Mouse (Mus musculus): Measurements from ENCODE around the gene Rhbdl1. TPM values are rescaled to one million over a fixed set of nuclear protein-coding genes. Genes with fewer than 3 reads are reported as not detected.
A peak's percentile ranks its signal among the peaks of the same experiment; 100 is the strongest.

The Rhbdl1 gene
- total and polyA plus RNA-seq, 2 experiments = 0.74 to 5.5 TPM

DNA sequence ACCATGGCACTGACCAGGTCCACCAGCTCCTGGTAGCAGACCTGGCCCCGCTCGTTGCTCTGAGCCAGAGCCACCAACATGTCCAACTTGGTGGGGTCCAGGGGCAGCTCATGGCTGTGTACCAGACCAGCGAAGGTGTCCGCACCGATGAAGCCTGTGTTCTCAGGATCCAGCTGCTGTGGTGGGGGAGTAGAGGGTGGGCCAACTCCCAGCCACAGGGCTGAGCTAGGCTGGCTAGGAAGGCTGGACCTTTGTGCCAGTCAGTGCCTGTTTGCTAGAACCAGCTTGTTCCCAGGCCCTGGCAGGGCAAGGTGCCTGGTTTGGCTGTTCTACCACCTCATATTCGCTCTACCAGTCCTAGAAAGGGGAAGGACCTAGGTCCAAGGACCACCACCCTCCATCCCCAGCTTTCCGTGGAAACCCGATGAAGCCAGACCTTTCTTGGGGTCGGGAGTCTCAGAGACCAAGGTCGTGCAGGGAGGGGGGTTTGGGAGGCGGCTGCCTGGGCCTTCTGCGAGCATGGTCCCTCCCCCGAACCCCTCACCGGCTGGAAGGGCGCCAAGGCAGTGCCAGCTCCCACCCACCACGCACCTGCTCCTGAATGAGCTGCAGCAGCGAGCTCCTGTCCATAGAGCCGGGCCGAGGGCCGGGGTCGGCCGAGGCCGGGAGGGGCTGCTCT lies 559 bp downstream of the Rhbdl1 start:
- peak; percentile 70 for DNase-seq (ENCODE audit: extremely low read depth, low read depth, low spot score)
- Histone ChIP-seq H3K4me1 (ENCODE audit: control insufficient read depth, insufficient read depth, low read length) (peaks cover 55% of the 10 kb centered on the region), H3K4me3 (ENCODE audit: insufficient read depth, low read depth, low read length) (peak overlapping the region; percentile 40; the same call in 1 of the 2 replicates), H3K9ac (ENCODE audit: low read depth, low read length) (peak overlapping the region; percentile 61), H3K27me3 (ENCODE audit: control insufficient read depth, insufficient read depth, low read length) (no peaks in the 10 kb centered on the region), H3K27ac (replicated peaks; ENCODE audit: insufficient read depth, low read depth, low read length) (peak overlapping the region; percentile 33), H3K79me2 (ENCODE audit: control insufficient read depth, insufficient read depth, low read length) (peaks cover 16% of the 10 kb centered on the region), H3K36me3 (ENCODE audit: control insufficient read depth, insufficient read depth, low read length) (no peaks in the 10 kb centered on the region)
- WGBS = 21% methylated on average over 23 of the region's 23 CpGs
- TF ChIP-seq POLR2A (IDR thresholded peaks at IDR 0.05; ENCODE audit: extremely low read depth, insufficient read depth, low read length) (no peak), CTCF (IDR thresholded peaks at IDR 0.05; ENCODE audit: low read depth, low read length) (no peak)

DNA sequence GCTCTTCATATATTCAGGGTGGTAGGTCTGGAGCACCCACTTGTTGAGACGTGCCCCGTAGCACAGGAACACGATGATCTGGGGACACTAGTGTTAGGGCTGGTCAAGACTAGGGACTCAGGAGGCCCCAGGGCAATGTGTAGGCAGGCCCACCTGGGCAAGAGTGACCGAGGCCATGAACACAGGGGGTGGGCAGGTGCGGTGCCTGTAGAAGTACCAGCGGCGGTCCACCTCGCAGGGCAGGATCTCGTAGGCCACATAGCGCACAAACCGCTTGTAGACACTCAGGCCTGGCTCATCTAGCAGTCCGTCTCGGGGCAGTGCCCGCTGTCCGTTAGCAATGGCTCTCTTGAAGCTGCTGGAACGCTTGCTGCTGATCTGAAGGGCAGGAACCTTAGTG lies 1.3 kb downstream of the Rhbdl1 start:
- Histone ChIP-seq H3K9ac (ENCODE audit: low read depth, low read length) (peak overlapping the region; percentile 61), H3K4me1 (ENCODE audit: control insufficient read depth, insufficient read depth, low read length) (peaks cover 61% of the 10 kb centered on the region), H3K4me3 (ENCODE audit: insufficient read depth, low read depth, low read length) (peak overlapping the region; percentile 7; the same call in 1 of the 2 replicates), H3K36me3 (ENCODE audit: control insufficient read depth, insufficient read depth, low read length) (no peaks in the 10 kb centered on the region), H3K27me3 (ENCODE audit: control insufficient read depth, insufficient read depth, low read length) (no peaks in the 10 kb centered on the region), H3K79me2 (ENCODE audit: control insufficient read depth, insufficient read depth, low read length) (peaks cover 22% of the 10 kb centered on the region), H3K27ac (replicated peaks; ENCODE audit: insufficient read depth, low read depth, low read length) (peak overlapping the region; percentile 33)
- DNase-seq (ENCODE audit: extremely low read depth, low read depth, low spot score) = no peak
- TF ChIP-seq CTCF (IDR thresholded peaks at IDR 0.05; ENCODE audit: low read depth, low read length) = no peak
- TF ChIP-seq POLR2A (IDR thresholded peaks at IDR 0.05; ENCODE audit: extremely low read depth, insufficient read depth, low read length) = no peak
- WGBS = 78% methylated on average over 16 of the region's 16 CpGs

DNA sequence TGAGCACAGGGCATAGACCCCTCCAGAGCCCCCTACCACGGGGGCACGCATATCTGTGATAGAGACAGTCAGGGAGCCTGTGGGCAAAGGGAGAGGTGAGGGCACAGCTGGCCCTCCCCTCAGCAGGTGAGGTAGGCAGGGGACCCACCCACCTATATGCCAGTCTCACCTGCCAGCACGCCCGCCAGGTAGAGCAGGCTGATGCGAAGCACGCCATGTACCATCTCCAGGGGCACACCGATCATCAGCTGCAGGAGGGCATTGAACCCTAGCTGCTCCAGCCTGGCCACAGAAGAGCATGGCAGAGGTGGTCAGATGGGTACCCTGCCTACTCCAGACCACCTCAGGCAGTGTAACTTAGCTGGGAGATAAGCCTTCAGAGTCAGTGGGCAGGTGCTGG lies 1.8 kb downstream of the Rhbdl1 start:
- 78% methylated on average over 7 of the region's 7 CpGs for WGBS
- no peak overlapping the region for H3K27ac ChIP-seq (replicated peaks; ENCODE audit: insufficient read depth, low read depth, low read length)
- 0 out of 2 replicates have a peak, but pooled peaks have one; percentile 12 for TF ChIP-seq POLR2A (IDR thresholded peaks at IDR 0.05; ENCODE audit: extremely low read depth, insufficient read depth, low read length)
- TF ChIP-seq CTCF (IDR thresholded peaks at IDR 0.05; ENCODE audit: low read depth, low read length) = no peak
- DNase-seq (ENCODE audit: extremely low read depth, low read depth, low spot score) = no peak
- H3K4me1 ChIP-seq (ENCODE audit: control insufficient read depth, insufficient read depth, low read length) = peaks cover 65% of the 10 kb centered on the region
- 0 out of 2 replicates have a peak, but pooled peaks cover 2% of the 10 kb centered on the region for H3K36me3 ChIP-seq (ENCODE audit: control insufficient read depth, insufficient read depth, low read length)
- peaks cover 26% of the 10 kb centered on the region for H3K79me2 ChIP-seq (ENCODE audit: control insufficient read depth, insufficient read depth, low read length)
- H3K27me3 ChIP-seq (ENCODE audit: control insufficient read depth, insufficient read depth, low read length) = no peaks in the 10 kb centered on the region
- H3K4me3 ChIP-seq (ENCODE audit: insufficient read depth, low read depth, low read length) = peak overlapping the region; percentile 5; the same call in 1 of the 2 replicates
- peak overlapping the region; percentile 64; the same call in 1 of the 2 replicates for H3K9ac ChIP-seq (ENCODE audit: low read depth, low read length)

DNA sequence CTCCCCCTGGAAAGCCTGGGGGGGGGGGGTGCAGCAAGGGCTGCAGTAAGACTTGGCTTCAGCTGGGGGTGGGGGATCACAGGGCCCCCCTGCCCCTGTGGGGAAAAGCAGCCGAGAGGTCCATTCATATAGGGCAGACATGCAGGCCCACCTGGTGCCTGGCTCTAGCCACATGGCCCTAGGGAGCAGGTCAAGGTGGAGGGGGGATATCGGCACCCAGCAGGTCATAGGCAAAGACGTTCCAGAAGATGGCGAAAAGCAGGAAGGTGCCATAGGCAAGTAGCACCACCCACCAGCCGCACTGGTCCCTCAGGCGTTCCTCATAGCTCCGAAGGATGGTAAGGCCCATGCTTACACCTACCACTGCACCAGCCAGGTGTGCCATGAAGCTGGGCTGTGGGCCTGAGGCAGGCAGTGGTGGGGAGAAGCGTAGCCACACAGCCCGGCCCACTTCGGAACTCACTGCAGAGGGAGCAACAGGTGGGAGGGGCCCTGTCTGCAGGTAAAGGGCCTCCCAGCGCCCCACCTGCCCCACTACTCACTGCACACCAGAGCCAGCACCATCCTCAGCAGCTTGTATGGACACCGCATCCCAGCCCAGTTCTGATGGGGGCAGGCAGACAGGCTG lies 2.4 kb downstream of the Rhbdl1 start:
- peak overlapping the region; percentile 64 for H3K9ac ChIP-seq (ENCODE audit: low read depth, low read length)
- WGBS = 52% methylated on average over 12 of the region's 12 CpGs

GRCm38 (mm10) chr17:25833961-25834594 lies 3.0 kb downstream of the Rhbdl1 start:
- Histone ChIP-seq H3K27me3 (ENCODE audit: control insufficient read depth, insufficient read depth, low read length) (no peaks in the 10 kb centered on the region), H3K79me2 (ENCODE audit: control insufficient read depth, insufficient read depth, low read length) (peaks cover 26% of the 10 kb centered on the region), H3K9ac (ENCODE audit: low read depth, low read length) (peak overlapping the region; percentile 65), H3K4me1 (ENCODE audit: control insufficient read depth, insufficient read depth, low read length) (peaks cover 62% of the 10 kb centered on the region), H3K36me3 (ENCODE audit: control insufficient read depth, insufficient read depth, low read length) (0 out of 2 replicates have a peak, but pooled peaks cover 4% of the 10 kb centered on the region), H3K27ac (replicated peaks; ENCODE audit: insufficient read depth, low read depth, low read length) (peak overlapping the region; percentile 97), H3K4me3 (ENCODE audit: insufficient read depth, low read depth, low read length) (peak overlapping the region; percentile 75)
- DNase-seq (ENCODE audit: extremely low read depth, low read depth, low spot score) = peak; percentile 98
- TF ChIP-seq CTCF (IDR thresholded peaks at IDR 0.05; ENCODE audit: low read depth, low read length) = no peak
- no peak for TF ChIP-seq POLR2A (IDR thresholded peaks at IDR 0.05; ENCODE audit: extremely low read depth, insufficient read depth, low read length)
- WGBS = 5% methylated on average over 6 of the region's 6 CpGs

More for the DNA sequence above, 2.4 kb downstream of the Rhbdl1 start:
- Histone ChIP-seq H3K27ac (replicated peaks; ENCODE audit: insufficient read depth, low read depth, low read length) (peak overlapping the region; percentile 97), H3K36me3 (ENCODE audit: control insufficient read depth, insufficient read depth, low read length) (0 out of 2 replicates have a peak, but pooled peaks cover 4% of the 10 kb centered on the region), H3K4me3 (ENCODE audit: insufficient read depth, low read depth, low read length) (peak overlapping the region; percentile 75), H3K79me2 (ENCODE audit: control insufficient read depth, insufficient read depth, low read length) (peaks cover 26% of the 10 kb centered on the region), H3K27me3 (ENCODE audit: control insufficient read depth, insufficient read depth, low read length) (no peaks in the 10 kb centered on the region), H3K4me1 (ENCODE audit: control insufficient read depth, insufficient read depth, low read length) (peaks cover 62% of the 10 kb centered on the region)
- TF ChIP-seq POLR2A (IDR thresholded peaks at IDR 0.05; ENCODE audit: extremely low read depth, insufficient read depth, low read length) = no peak
- no peak for DNase-seq (ENCODE audit: extremely low read depth, low read depth, low spot score)

Measured in liver, adult 2 months (tissue).